Mouse (Mus musculus) adrenal gland, postnatal 4 days (tissue): ENCODE measurements around the gene Grik1. TPM values are rescaled to one million over a fixed set of nuclear protein-coding genes. Genes with fewer than 3 reads are reported as not detected.

Experiments
- DNase-seq, 2 experiments: peaks; one replicate each; pipeline ENCODE4 v3.0.0; 2021 to 2022; ENCODE audit warnings: low spot score in 2 of 2, mixed read lengths in 2 of 2
- total RNA-seq, 2 experiments: library from RNA; stranded (reverse); gene quantifications; 2 replicates each; pipeline ENCODE4 v1.2.3; 2021

Grik1 gene
- total RNA-seq, 2 experiments from 2014 or later = 0.54 to 0.95 TPM

DNA sequence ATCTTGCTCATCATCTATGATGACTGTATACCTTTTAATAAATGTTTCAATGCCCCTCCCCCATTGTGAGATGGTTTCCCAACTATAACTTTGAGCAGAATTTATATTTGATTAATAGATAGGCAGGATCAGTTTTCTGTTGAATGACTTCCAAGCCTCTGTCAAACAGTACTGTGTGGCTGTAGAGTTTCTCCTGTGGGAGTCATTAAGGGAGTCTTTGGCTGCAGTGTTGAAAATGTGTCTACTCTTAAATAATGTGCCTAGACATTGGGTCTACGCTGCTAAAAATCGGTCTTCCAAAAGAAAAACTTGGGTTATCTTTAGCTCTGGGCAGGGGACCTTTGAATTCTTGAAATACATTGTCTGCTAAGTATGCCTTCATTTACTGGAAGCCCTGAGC is 414.1 kb downstream of the Grik1 start:
- no peak for DNase-seq

DNA sequence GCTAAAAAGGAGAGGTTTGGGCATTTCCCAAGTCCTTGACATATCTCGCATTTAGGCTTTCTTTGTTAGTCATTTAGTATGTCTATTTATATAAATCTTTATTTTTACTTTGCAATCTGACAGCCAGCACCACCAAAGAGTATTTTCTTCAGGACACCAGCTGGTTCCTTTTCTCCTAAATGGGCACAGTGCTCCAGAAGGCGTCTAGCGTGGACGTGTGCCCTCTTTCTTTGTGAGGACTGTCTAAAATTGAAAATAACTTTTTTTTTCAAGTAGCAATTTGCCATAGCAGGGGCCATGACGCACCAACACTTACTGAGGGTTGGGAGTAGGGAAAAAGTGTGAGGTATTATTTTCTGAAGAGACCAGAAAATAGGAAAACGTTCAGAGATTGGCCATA is 425.5 kb downstream of the Grik1 start:
- no peak for DNase-seq

DNA sequence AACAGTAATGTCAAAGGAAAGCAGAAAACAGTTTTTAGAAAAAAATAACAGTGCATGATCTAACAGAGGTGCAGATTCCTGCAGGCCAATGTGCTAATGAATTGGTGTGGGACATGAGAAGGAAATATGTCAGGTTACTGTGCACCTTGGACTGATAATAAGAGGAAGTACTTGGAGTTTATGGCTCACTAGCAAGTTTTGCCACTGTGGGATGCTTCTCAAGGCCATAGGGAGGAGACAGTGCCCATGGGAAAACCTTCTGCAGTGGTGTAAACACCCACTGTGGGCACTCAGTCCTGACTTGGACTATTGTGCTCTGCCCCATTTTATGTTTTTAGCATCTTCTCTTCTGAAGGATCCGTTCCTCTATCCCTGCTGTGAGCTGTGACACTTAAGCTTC is 428.3 kb downstream of the Grik1 start:
- no peak for DNase-seq

DNA sequence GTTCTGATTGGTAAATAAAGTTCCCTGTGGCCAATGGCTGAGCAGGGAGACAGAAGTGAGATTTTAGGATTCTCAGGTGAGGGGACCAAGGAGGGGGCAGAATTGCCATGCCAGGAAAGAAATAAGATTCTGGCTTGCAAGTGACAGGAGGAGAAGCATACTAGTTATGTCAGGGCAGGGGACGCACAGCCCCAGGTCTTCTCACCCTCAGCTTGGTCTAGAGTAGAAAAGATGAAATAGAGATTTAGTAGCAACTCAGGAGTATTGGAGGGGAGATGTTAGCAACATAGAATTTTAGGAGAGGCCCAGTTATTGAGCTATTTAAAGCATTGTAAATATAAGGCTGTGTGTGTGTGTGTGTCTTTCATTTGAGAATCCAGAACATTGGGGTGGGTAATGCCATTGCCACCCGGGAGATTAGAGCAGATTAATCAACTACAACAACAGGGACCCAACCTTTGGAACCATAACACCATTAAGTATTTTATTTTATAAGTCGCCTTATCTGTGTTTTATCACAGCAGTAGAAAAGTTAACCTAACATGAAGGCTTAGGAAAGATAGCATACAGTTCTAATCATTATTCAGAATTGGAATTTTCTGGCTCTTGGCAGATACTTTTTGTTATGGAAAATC is 436.5 kb downstream of the Grik1 start:
- no peak for DNase-seq

DNA sequence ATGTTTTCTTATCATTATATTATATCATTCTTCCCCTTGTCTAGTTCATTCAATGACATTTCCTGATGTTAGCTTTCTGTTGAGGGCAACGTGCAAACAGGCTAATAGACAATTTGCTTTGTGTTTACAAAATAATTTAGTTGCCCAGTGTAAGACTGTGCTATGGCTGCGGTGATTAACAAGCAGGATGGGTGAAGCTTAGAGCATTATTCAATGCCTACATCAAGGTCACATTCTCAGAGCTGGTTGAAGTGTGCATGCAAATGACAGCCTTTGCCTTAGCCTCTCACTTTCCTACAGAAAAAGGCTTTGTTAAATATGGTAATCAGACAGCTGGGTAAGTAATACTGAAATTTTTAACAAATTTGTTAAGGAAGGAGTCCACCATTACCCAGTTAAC is 438.5 kb downstream of the Grik1 start:
- no peak for DNase-seq

DNA sequence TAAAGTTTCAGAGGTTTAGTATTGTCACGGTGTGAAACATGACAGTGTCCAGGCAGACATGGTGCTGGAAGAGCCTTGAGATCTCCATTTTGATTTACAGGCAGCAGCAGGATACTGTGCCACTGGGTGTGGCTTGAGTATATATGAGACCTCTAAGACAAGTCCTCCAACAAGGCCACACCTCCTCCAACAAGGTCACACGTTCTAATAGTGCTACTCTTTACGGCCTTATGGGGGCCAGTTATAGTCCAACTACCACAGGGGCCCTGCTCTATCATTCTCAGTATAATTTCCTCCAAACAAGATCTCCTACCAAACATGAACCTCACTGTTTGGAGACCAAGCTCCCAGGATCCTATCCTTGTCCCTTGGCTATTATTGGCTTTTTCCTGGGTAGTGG is 441.3 kb downstream of the Grik1 start:
- DNase-seq = no peak

Other genes with a start within 250 kb of the Grik1 start
- not detected for gene Cldn17, start 216.7 kb upstream of the Grik1 start, total RNA-seq